Mouse (Mus musculus) layer of hippocampus, postnatal 10 days (tissue): ENCODE measurements around the gene Tchhl1. TPM values are rescaled to one million over a fixed set of nuclear protein-coding genes. Genes with fewer than 3 reads are reported as not detected.
"Not testable (repeated sequence)": the region's sequence is repeated elsewhere in the genome, so short reads cannot be mapped to it uniquely, and the experiment has no call there.

Experiments used
- DNase-seq, 2 experiments: peaks; one replicate each; pipeline ENCODE4 v3.0.0; 2021; ENCODE audit warnings: low spot score in 2 of 2
- long read RNA-seq: library from polyadenylated mRNA; stranded (forward); transcript quantifications from one replicate; pipeline ENCODE4 v2.0.0, GENCODE M21; 2023
- total RNA-seq, 2 experiments: library from RNA; stranded (reverse); gene quantifications; 2 replicates each; pipeline ENCODE4 v1.2.3; 2021

The Tchhl1 gene
- total RNA-seq = not detected
- long read RNA-seq = 0 reads

GRCm38 (mm10) chr3:93468561-93468960, at the start of gene Tchhl1:
TSS of gene Tchhl1 (plus strand) at chr3:93468754.
- no peak for DNase-seq

GRCm38 (mm10) chr3:93431673-93432072, 36.9 kb upstream of the Tchhl1 start:
- DNase-seq = no peak

GRCm38 (mm10) chr3:93442030-93442429, 26.5 kb upstream of the Tchhl1 start, which contains the start of gene Tchh:
TSS of gene Tchh (plus strand) at chr3:93442330.
- no peak for DNase-seq

- DNase-seq = peak; percentile 9 to 27
These were observed 25.0 kb upstream of the Tchhl1 start for GRCm38 (mm10) chr3:93443501-93444101.

- DNase-seq = peak; percentile 56 to 63
These were observed 24.0 kb upstream of the Tchhl1 start for GRCm38 (mm10) chr3:93444343-93445164.

GRCm38 (mm10) chr3:93445165-93445705, 23.3 kb upstream of the Tchhl1 start:
- DNase-seq = peak; percentile 8 to 14

GRCm38 (mm10) chr3:93446128-93446755, 22.3 kb upstream of the Tchhl1 start:
- peak; percentile 8 to 21 for DNase-seq

GRCm38 (mm10) chr3:93446756-93447137, 21.8 kb upstream of the Tchhl1 start:
- DNase-seq = not testable (repeated sequence)

- peak; percentile 36 to 60 for DNase-seq
These were observed 21.3 kb upstream of the Tchhl1 start for GRCm38 (mm10) chr3:93447138-93447841.

- DNase-seq = no peak
These were observed 2.0 kb upstream of the Tchhl1 start for GRCm38 (mm10) chr3:93466556-93466955.

- DNase-seq = no peak
These were observed 1.4 kb upstream of the Tchhl1 start for GRCm38 (mm10) chr3:93467130-93467529.

GRCm38 (mm10) chr3:93469629-93470028, 1.1 kb downstream of the Tchhl1 start:
- DNase-seq = no peak

GRCm38 (mm10) chr3:93480053-93480452, 11.5 kb downstream of the Tchhl1 start:
- no peak for DNase-seq

GRCm38 (mm10) chr3:93481982-93482616, 13.5 kb downstream of the Tchhl1 start:
- DNase-seq = no peak

GRCm38 (mm10) chr3:93485611-93486010, 17.1 kb downstream of the Tchhl1 start:
- DNase-seq = no peak

GRCm38 (mm10) chr3:93488541-93488940, 20.0 kb downstream of the Tchhl1 start:
- no peak for DNase-seq

GRCm38 (mm10) chr3:93492176-93492575, 23.6 kb downstream of the Tchhl1 start:
- DNase-seq = no peak

GRCm38 (mm10) chr3:93493992-93494391, 25.4 kb downstream of the Tchhl1 start:
- peak; percentile 43 to 64 for DNase-seq

- DNase-seq = not testable (repeated sequence)
These were observed 26.2 kb downstream of the Tchhl1 start for GRCm38 (mm10) chr3:93494774-93495173.

GRCm38 (mm10) chr3:93497131-93497530, 28.6 kb downstream of the Tchhl1 start:
- no peak for DNase-seq

GRCm38 (mm10) chr3:93499129-93499528, 30.6 kb downstream of the Tchhl1 start:
- no peak for DNase-seq
